Mouse (Mus musculus) ES-E14 (cell line): ENCODE results near the gene Cd47. TPM values are rescaled to one million over a fixed set of nuclear protein-coding genes. Genes with fewer than 3 reads are reported as not detected.

Experiments
- DNase-seq: peaks from one replicate; pipeline ENCODE4 v3.0.0-alpha.2; 2013; ENCODE audit warnings: low read depth, low spot score
- H3K27ac ChIP-seq: 2 replicates; pipeline ENCODE4 v1.5.1; 2012; ENCODE audit warnings: low read depth, mild to moderate bottlenecking, low read length, moderate library complexity, mixed read lengths; ENCODE audit not compliant: poor library complexity, insufficient read depth, severe bottlenecking
- H3K36me3 ChIP-seq: 2 replicates; pipeline ENCODE4 v1.6.1; 2012; ENCODE audit warnings: mild to moderate bottlenecking, low read length, moderate library complexity, mixed read lengths; ENCODE audit not compliant: control insufficient read depth, poor library complexity, insufficient read depth, severe bottlenecking
- H3K4me1 ChIP-seq, 2 experiments: fragments of 150-350 bp in 1 of 2; sonication (generic) in 1 of 2; 2 replicates each; pipeline ENCODE4 v1.6.1; 2012; ENCODE audit warnings: low read length in 2 of 2, mild to moderate bottlenecking in 1 of 2, mixed read lengths in 1 of 2; ENCODE audit not compliant: control insufficient read depth in 2 of 2, insufficient read depth in 2 of 2, poor library complexity in 1 of 2
- H3K4me3 ChIP-seq, 2 experiments: fragments of 150-350 bp in 1 of 2; sonication (generic) in 1 of 2; 2 replicates each; pipeline ENCODE4 v1.5.1; 2012; ENCODE audit warnings: low read length in 2 of 2, low read depth in 1 of 2, mild to moderate bottlenecking in 1 of 2, mixed read lengths in 1 of 2; ENCODE audit not compliant: insufficient read depth in 1 of 2, poor library complexity in 1 of 2, severe bottlenecking in 1 of 2
- H3K9ac ChIP-seq: 2 replicates; pipeline ENCODE4 v1.6.1; 2012; ENCODE audit warnings: low read depth, mild to moderate bottlenecking, low read length, mixed read lengths; ENCODE audit not compliant: poor library complexity, insufficient read depth, severe bottlenecking
- H3K9me3 ChIP-seq: fragments of 150-350 bp; sonication (generic); 2 replicates; pipeline ENCODE4 v1.6.1; 2012; ENCODE audit warnings: low read depth, mild to moderate bottlenecking, low read length; ENCODE audit not compliant: control insufficient read depth, insufficient read depth
- CHD2 ChIP-seq: IDR thresholded peaks from 2 replicates; pipeline ENCODE4 v1.6.1; 2014; ENCODE audit warnings: mild to moderate bottlenecking, low read depth, low read length, inconsistent platforms
- HCFC1 ChIP-seq: IDR thresholded peaks from 2 replicates; pipeline ENCODE4 v1.6.1; 2012; ENCODE audit warnings: low read length, inconsistent platforms, borderline replicate concordance; ENCODE audit not compliant: insufficient read depth
- MAFK ChIP-seq: IDR thresholded peaks from 2 replicates; pipeline ENCODE4 v1.6.1; 2014; ENCODE audit warnings: mild to moderate bottlenecking, low read depth, low read length, inconsistent platforms; ENCODE audit not compliant: insufficient read depth
- ZC3H11A ChIP-seq: IDR thresholded peaks from 2 replicates; pipeline ENCODE4 v1.6.1; 2012; ENCODE audit warnings: low read depth, mild to moderate bottlenecking, inconsistent platforms, low read length, borderline replicate concordance
- ZNF384 ChIP-seq: IDR thresholded peaks from 2 replicates; pipeline ENCODE4 v1.6.1; 2012; ENCODE audit warnings: low read depth, low read length, inconsistent platforms
- in situ Hi-C, 2 experiments: fragments of 600-800 bp; cut with MboI; formaldehyde crosslinking; loops; one replicate each; pipeline ENCODE4 v1.15.1; 2025; ENCODE audit warnings: low sequenced_read_pairs in 2 of 2, inconsistent platforms in 1 of 2; ENCODE audit not compliant: unreplicated experiment in 2 of 2
- total RNA-seq: library from RNA; depleted of rRNA; stranded (reverse); fragments of 300-350 nt; gene quantifications from 2 replicates; pipeline ENCODE4 v1.2.3, GENCODE M21; 2012

Gene Cd47
- total RNA-seq, 1 experiment = 16.0 TPM

GRCm38 (mm10) chr16:49807419-49807841 is 7.1 kb downstream of the Cd47 start:
- H3K27ac ChIP-seq = no peak overlapping the region
- in situ Hi-C loops = no loop called here
- no peak for TF ChIP-seq HCFC1
- no peak for TF ChIP-seq ZNF384
- no peak for TF ChIP-seq MAFK
- no peak for TF ChIP-seq CHD2
- TF ChIP-seq ZC3H11A = no peak
- no peaks in the 10 kb centered on the region for H3K9me3 ChIP-seq
- no peak overlapping the region for H3K9ac ChIP-seq
- no peak overlapping the region for H3K4me3 ChIP-seq
- H3K4me1 ChIP-seq = peaks cover 4 to 9% of the 10 kb centered on the region in 2 experiments; a peak in 2 of 4 replicates
- H3K36me3 ChIP-seq = no peaks in the 10 kb centered on the region
- no peak for DNase-seq

- Histone ChIP-seq H3K27ac (no peak overlapping the region), H3K4me1 (peaks cover 4 to 9% of the 10 kb centered on the region in 2 experiments; a peak in 2 of 4 replicates), H3K36me3 (no peaks in the 10 kb centered on the region), H3K9me3 (no peaks in the 10 kb centered on the region), H3K4me3 (no peak overlapping the region), H3K9ac (no peak overlapping the region; the same call in 1 of the 2 replicates)
- in situ Hi-C loops = no loop called here
- TF ChIP-seq ZNF384 (no peak), HCFC1 (no peak), MAFK (no peak), CHD2 (no peak), ZC3H11A (no peak)
- no peak for DNase-seq
These were observed 7.6 kb downstream of the Cd47 start for GRCm38 (mm10) chr16:49807862-49808430.

- in situ Hi-C loops = no loop called here
- H3K4me1 ChIP-seq = peaks cover 0 to 7% of the 10 kb centered on the region in 2 experiments; a peak in 1 of 4 replicates
- H3K9ac ChIP-seq = no peak overlapping the region
- no peaks in the 10 kb centered on the region for H3K36me3 ChIP-seq
- TF ChIP-seq CHD2 (no peak), HCFC1 (no peak), ZC3H11A (no peak), ZNF384 (no peak)
- DNase-seq = no peak
- no peaks in the 10 kb centered on the region for H3K9me3 ChIP-seq
- no peak overlapping the region for H3K27ac ChIP-seq
- H3K4me3 ChIP-seq = no peak overlapping the region
These were observed 11.6 kb downstream of the Cd47 start for GRCm38 (mm10) chr16:49811897-49812296.

GRCm38 (mm10) chr16:49812821-49813616 is 12.7 kb downstream of the Cd47 start:
- TF ChIP-seq ZNF384 (no peak), CHD2 (no peak), HCFC1 (no peak), ZC3H11A (no peak)
- H3K36me3 ChIP-seq = no peaks in the 10 kb centered on the region
- no peak for DNase-seq
- in situ Hi-C loops = no loop called here
- no peak overlapping the region for H3K9ac ChIP-seq
- no peak overlapping the region for H3K27ac ChIP-seq
- H3K4me3 ChIP-seq = no peak overlapping the region
- no peaks in the 10 kb centered on the region for H3K9me3 ChIP-seq
- peaks cover 0 to 1% of the 10 kb centered on the region in 2 experiments; a peak in 1 of 4 replicates for H3K4me1 ChIP-seq
